Mouse (Mus musculus): ENCODE measurements around the gene Itsn1. TPM values are rescaled to one million over a fixed set of nuclear protein-coding genes. Genes with fewer than 3 reads are reported as not detected.

The Itsn1 gene
- polyA plus RNA-seq, 1 experiment, result 49.2 TPM

GRCm38 (mm10) chr16:91859203-91859602 lies 130.1 kb downstream of the Itsn1 start:
- no peak for TF ChIP-seq GATA1 (IDR thresholded peaks at IDR 0.05; ENCODE audit: borderline replicate concordance, low read length)
- H3K36me3 ChIP-seq (replicated peaks; ENCODE audit: low read length), result peaks cover 89% of the 10 kb centered on the region

GRCm38 (mm10) chr16:91859958-91860357 lies 130.9 kb downstream of the Itsn1 start:
- H3K9me3 ChIP-seq, result no peaks in the 10 kb centered on the region
- TF ChIP-seq FLI1 (IDR thresholded peaks at IDR 0.05; ENCODE audit: low read length) (no peak), GATA1 (IDR thresholded peaks at IDR 0.05; ENCODE audit: borderline replicate concordance, low read length) (no peak)
- no peak overlapping the region for H3K4me3 ChIP-seq (replicated peaks)
- peaks cover 44% of the 10 kb centered on the region for H3K27me3 ChIP-seq (replicated peaks)
- H3K36me3 ChIP-seq (replicated peaks; ENCODE audit: low read length), result peaks cover 89% of the 10 kb centered on the region
- H3K4me1 ChIP-seq, result peaks cover 57% of the 10 kb centered on the region

More at GRCm38 (mm10) chr16:91859203-91859602, 130.1 kb downstream of the Itsn1 start:
- peaks cover 49% of the 10 kb centered on the region for H3K4me1 ChIP-seq
- peaks cover 51% of the 10 kb centered on the region for H3K27me3 ChIP-seq (replicated peaks)
- H3K9me3 ChIP-seq, result no peaks in the 10 kb centered on the region
- no peak overlapping the region for H3K4me3 ChIP-seq (replicated peaks)

- TF ChIP-seq FLI1 (IDR thresholded peaks at IDR 0.05; ENCODE audit: low read length), result no peak
- no peak for TF ChIP-seq GATA1 (IDR thresholded peaks at IDR 0.05; ENCODE audit: borderline replicate concordance, low read length)
- no peak overlapping the region for H3K4me3 ChIP-seq (replicated peaks)
- no peaks in the 10 kb centered on the region for H3K9me3 ChIP-seq
- peaks cover 63% of the 10 kb centered on the region for H3K4me1 ChIP-seq
- H3K27me3 ChIP-seq (replicated peaks), result peaks cover 40% of the 10 kb centered on the region
- peaks cover 89% of the 10 kb centered on the region for H3K36me3 ChIP-seq (replicated peaks; ENCODE audit: low read length)
These were observed 131.5 kb downstream of the Itsn1 start for GRCm38 (mm10) chr16:91860471-91861125.

- H3K4me3 ChIP-seq (replicated peaks), result no peak overlapping the region
- no peaks in the 10 kb centered on the region for H3K9me3 ChIP-seq
- peaks cover 86% of the 10 kb centered on the region for H3K36me3 ChIP-seq (replicated peaks; ENCODE audit: low read length)
- TF ChIP-seq GATA1 (IDR thresholded peaks at IDR 0.05; ENCODE audit: borderline replicate concordance, low read length) (no peak), FLI1 (IDR thresholded peaks at IDR 0.05; ENCODE audit: low read length) (no peak)
- H3K4me1 ChIP-seq, result peaks cover 76% of the 10 kb centered on the region
- peaks cover 29% of the 10 kb centered on the region for H3K27me3 ChIP-seq (replicated peaks)
These were observed 132.8 kb downstream of the Itsn1 start for GRCm38 (mm10) chr16:91861784-91862371.

- Histone ChIP-seq H3K27me3 (replicated peaks) (peaks cover 20% of the 10 kb centered on the region), H3K4me1 (peaks cover 86% of the 10 kb centered on the region), H3K36me3 (replicated peaks; ENCODE audit: low read length) (peaks cover 85% of the 10 kb centered on the region), H3K4me3 (replicated peaks) (peak overlapping the region; percentile 31), H3K9me3 (no peaks in the 10 kb centered on the region)
- no peak for TF ChIP-seq GATA1 (IDR thresholded peaks at IDR 0.05; ENCODE audit: borderline replicate concordance, low read length)
- no peak for TF ChIP-seq FLI1 (IDR thresholded peaks at IDR 0.05; ENCODE audit: low read length)
These were observed 133.8 kb downstream of the Itsn1 start for GRCm38 (mm10) chr16:91862836-91863235.

- Histone ChIP-seq H3K4me1 (peaks cover 99% of the 10 kb centered on the region), H3K9me3 (no peaks in the 10 kb centered on the region), H3K36me3 (replicated peaks; ENCODE audit: low read length) (peaks cover 86% of the 10 kb centered on the region), H3K27me3 (replicated peaks) (peaks cover 9% of the 10 kb centered on the region), H3K4me3 (replicated peaks) (peak overlapping the region; percentile 81)
- no peak for TF ChIP-seq GATA1 (IDR thresholded peaks at IDR 0.05; ENCODE audit: borderline replicate concordance, low read length)
- no peak for TF ChIP-seq FLI1 (IDR thresholded peaks at IDR 0.05; ENCODE audit: low read length)
These were observed 135.7 kb downstream of the Itsn1 start for GRCm38 (mm10) chr16:91864646-91865332.

- Histone ChIP-seq H3K4me1 (peaks cover 100% of the 10 kb centered on the region), H3K4me3 (replicated peaks) (peak overlapping the region; percentile 71), H3K9me3 (no peaks in the 10 kb centered on the region), H3K27me3 (replicated peaks) (peaks cover 6% of the 10 kb centered on the region), H3K36me3 (replicated peaks; ENCODE audit: low read length) (peaks cover 88% of the 10 kb centered on the region)
- no peak for TF ChIP-seq FLI1 (IDR thresholded peaks at IDR 0.05; ENCODE audit: low read length)
- TF ChIP-seq GATA1 (IDR thresholded peaks at IDR 0.05; ENCODE audit: borderline replicate concordance, low read length), result peak; percentile 34; the same call in 1 of the 3 replicates
These were observed 136.6 kb downstream of the Itsn1 start for GRCm38 (mm10) chr16:91865570-91866257.

- TF ChIP-seq FLI1 (IDR thresholded peaks at IDR 0.05; ENCODE audit: low read length) (no peak), GATA1 (IDR thresholded peaks at IDR 0.05; ENCODE audit: borderline replicate concordance, low read length) (no peak)
- Histone ChIP-seq H3K4me3 (replicated peaks) (peak overlapping the region; percentile 55), H3K4me1 (peaks cover 97% of the 10 kb centered on the region), H3K27me3 (replicated peaks) (peaks cover 7% of the 10 kb centered on the region), H3K9me3 (no peaks in the 10 kb centered on the region), H3K36me3 (replicated peaks; ENCODE audit: low read length) (peaks cover 87% of the 10 kb centered on the region)
These were observed 137.2 kb downstream of the Itsn1 start for GRCm38 (mm10) chr16:91866258-91866634.

- H3K4me1 ChIP-seq, result peaks cover 93% of the 10 kb centered on the region
- no peak for TF ChIP-seq GATA1 (IDR thresholded peaks at IDR 0.05; ENCODE audit: borderline replicate concordance, low read length)
- TF ChIP-seq FLI1 (IDR thresholded peaks at IDR 0.05; ENCODE audit: low read length), result no peak
- H3K4me3 ChIP-seq (replicated peaks), result no peak overlapping the region
- H3K36me3 ChIP-seq (replicated peaks; ENCODE audit: low read length), result peaks cover 86% of the 10 kb centered on the region
- no peaks in the 10 kb centered on the region for H3K9me3 ChIP-seq
- peaks cover 12% of the 10 kb centered on the region for H3K27me3 ChIP-seq (replicated peaks)
These were observed 138.6 kb downstream of the Itsn1 start for GRCm38 (mm10) chr16:91867672-91868071.

Measured in megakaryocyte, embryonic 14.5 days (primary cell).